Mouse (Mus musculus) liver, adult 2 months (tissue): ENCODE measurements around the gene B230118H07Rik. TPM values are rescaled to one million over a fixed set of nuclear protein-coding genes. Genes with fewer than 3 reads are reported as not detected.
"Not testable (repeated sequence)": the region's sequence is repeated elsewhere in the genome, so short reads cannot be mapped to it uniquely, and the experiment has no call there.

Experiments
- DNase-seq: peaks from one replicate; pipeline ENCODE4 v3.0.0-alpha.2; 2011; ENCODE audit warnings: low read depth, low spot score; ENCODE audit errors: extremely low read depth
- H3K27ac ChIP-seq: fragments of 200-500 bp; replicated peaks from 2 replicates; pipeline ENCODE4 v1.5.1; 2012; ENCODE audit warnings: low read depth, mild to moderate bottlenecking, control low read depth, inconsistent platforms, low read length; ENCODE audit not compliant: insufficient read depth
- H3K27me3 ChIP-seq: fragments of 200-500 bp; 2 replicates; pipeline ENCODE4 v1.6.1; 2012; ENCODE audit warnings: mild to moderate bottlenecking, moderate library complexity, low read length, inconsistent platforms; ENCODE audit not compliant: control insufficient read depth, insufficient read depth
- H3K36me3 ChIP-seq: fragments of 200-500 bp; 2 replicates; pipeline ENCODE4 v1.6.1; 2012; ENCODE audit warnings: low read length, inconsistent platforms; ENCODE audit not compliant: control insufficient read depth, insufficient read depth
- H3K4me1 ChIP-seq: fragments of 200-500 bp; 2 replicates; pipeline ENCODE4 v1.6.1; 2011; ENCODE audit warnings: low read length; ENCODE audit not compliant: control insufficient read depth, insufficient read depth
- H3K4me3 ChIP-seq: fragments of 200-500 bp; 2 replicates; pipeline ENCODE4 v1.5.1; 2011; ENCODE audit warnings: low read depth, mild to moderate bottlenecking, control low read depth, low read length, moderate library complexity; ENCODE audit not compliant: insufficient read depth
- H3K79me2 ChIP-seq: fragments of 200-500 bp; 2 replicates; pipeline ENCODE4 v1.6.1; 2012; ENCODE audit warnings: inconsistent platforms, mild to moderate bottlenecking, low read length, moderate library complexity; ENCODE audit not compliant: control insufficient read depth, insufficient read depth
- H3K9ac ChIP-seq: fragments of 200-500 bp; 2 replicates; pipeline ENCODE4 v1.6.1; 2012; ENCODE audit warnings: low read depth, mild to moderate bottlenecking, control low read depth, inconsistent platforms, low read length
- CTCF ChIP-seq: fragments of 200-500 bp; IDR thresholded peaks from 2 replicates; pipeline ENCODE4 v1.5.1; 2011; ENCODE audit warnings: low read depth, low read length, control low read depth
- POLR2A ChIP-seq: fragments of 200-500 bp; IDR thresholded peaks from 2 replicates; pipeline ENCODE4 v1.6.1; 2011; ENCODE audit warnings: low read length, control low read depth; ENCODE audit not compliant: insufficient read depth; ENCODE audit errors: extremely low read depth
- WGBS: fragments of 180-500 bp; shearing (Covaris S2); methylation state at CpG from one replicate; pipeline ENCODE4 v1.1.7; 2018; 5-methylcytosine and 5-hydroxymethylcytosine counted together
- polyA plus RNA-seq: library from polyadenylated mRNA; depleted of rRNA; stranded (reverse); fragments of >200 nt; gene quantifications from 2 replicates; pipeline ENCODE4 v1.2.3, GENCODE M21; 2012
- total RNA-seq: library from RNA; depleted of rRNA; stranded (reverse); fragments of >200 nt; gene quantifications from 2 replicates; pipeline ENCODE4 v1.2.3, GENCODE M21; 2014

Gene B230118H07Rik
- total and polyA plus RNA-seq, 2 experiments, result 1.6 to 26.6 TPM

- Histone ChIP-seq H3K79me2 (no peaks in the 10 kb centered on the region), H3K4me3 (no peak overlapping the region), H3K36me3 (no peaks in the 10 kb centered on the region), H3K4me1 (no peaks in the 10 kb centered on the region), H3K27me3 (no peaks in the 10 kb centered on the region; the same call in 1 of the 2 replicates), H3K27ac (no peak overlapping the region), H3K9ac (no peak overlapping the region)
- 85% methylated on average over 2 of the region's 2 CpGs for WGBS
- TF ChIP-seq POLR2A (no peak), CTCF (no peak)
- DNase-seq, result no peak
These were observed 103.7 kb downstream of the B230118H07Rik start for GRCm38 (mm10) chr2:101545593-101545992.

- H3K27ac ChIP-seq, result no peak overlapping the region
- H3K36me3 ChIP-seq, result no peaks in the 10 kb centered on the region
- no peak for DNase-seq
- TF ChIP-seq POLR2A (no peak), CTCF (no peak)
- H3K9ac ChIP-seq, result no peak overlapping the region
- no peaks in the 10 kb centered on the region for H3K79me2 ChIP-seq
- no peak overlapping the region for H3K4me3 ChIP-seq
- 69% methylated on average over 8 of the region's 8 CpGs for WGBS
- H3K27me3 ChIP-seq, result no peaks in the 10 kb centered on the region
- H3K4me1 ChIP-seq, result no peaks in the 10 kb centered on the region
These were observed 105.5 kb downstream of the B230118H07Rik start for GRCm38 (mm10) chr2:101543704-101544417.

GRCm38 (mm10) chr2:101536887-101537286, 112.4 kb downstream of the B230118H07Rik start:
- not testable (repeated sequence) for H3K36me3 ChIP-seq, H3K79me2 ChIP-seq, H3K9ac ChIP-seq, H3K27ac ChIP-seq, H3K4me1 ChIP-seq, H3K4me3 ChIP-seq, H3K27me3 ChIP-seq, DNase-seq
- WGBS, result 82% methylated on average over 6 of the region's 6 CpGs

GRCm38 (mm10) chr2:101533741-101534140, 115.6 kb downstream of the B230118H07Rik start:
- 45% methylated on average over 2 of the region's 2 CpGs for WGBS
- Histone ChIP-seq H3K36me3 (no peaks in the 10 kb centered on the region), H3K27ac (no peak overlapping the region), H3K4me3 (no peak overlapping the region), H3K4me1 (no peaks in the 10 kb centered on the region), H3K27me3 (no peaks in the 10 kb centered on the region), H3K9ac (no peak overlapping the region), H3K79me2 (no peaks in the 10 kb centered on the region)
- no peak for TF ChIP-seq POLR2A
- TF ChIP-seq CTCF, result no peak
- no peak for DNase-seq

GRCm38 (mm10) chr2:101525503-101526381, 123.6 kb downstream of the B230118H07Rik start:
- no peaks in the 10 kb centered on the region for H3K36me3 ChIP-seq
- H3K4me1 ChIP-seq, result no peaks in the 10 kb centered on the region
- TF ChIP-seq CTCF (peak; percentile 46; the same call in 1 of the 2 replicates), POLR2A (no peak)
- no peaks in the 10 kb centered on the region for H3K79me2 ChIP-seq
- H3K4me3 ChIP-seq, result no peak overlapping the region
- no peak overlapping the region for H3K27ac ChIP-seq
- H3K9ac ChIP-seq, result no peak overlapping the region
- DNase-seq, result peak; percentile 30
- 69% methylated on average over 6 of the region's 6 CpGs for WGBS
- peaks cover 2% of the 10 kb centered on the region; the same call in 1 of the 2 replicates for H3K27me3 ChIP-seq
